Mouse (Mus musculus) liver, adult 2 months (tissue): ENCODE data around the gene Gm5741.

Experiments
- CTCF ChIP-seq: fragments of 200-500 bp; IDR thresholded peaks from 2 replicates; pipeline ENCODE4 v1.5.1; 2011; ENCODE audit warnings: low read depth, low read length, control low read depth
- POLR2A ChIP-seq: fragments of 200-500 bp; IDR thresholded peaks from 2 replicates; pipeline ENCODE4 v1.6.1; 2011; ENCODE audit warnings: low read length, control low read depth; ENCODE audit not compliant: insufficient read depth; ENCODE audit errors: extremely low read depth

GRCm38 (mm10) chr8:85065213-85065612 is 2.6 kb downstream of the Gm5741 start:
- TF ChIP-seq CTCF (no peak), POLR2A (no peak)
